Mouse (Mus musculus): ENCODE measurements at regions not wholly inside any gene's neighbourhood (a gene's known extent, or its start where the extent isn't known, plus 50 kb on each side); places are given as distances from the start of the nearest gene placed in this dataset.
"Not testable (repeated sequence)": the region's sequence is repeated elsewhere in the genome, so short reads cannot be mapped to it uniquely, and the experiment has no call there.

GRCm38 (mm10) chr14:53802547-53802946, 451.4 kb downstream of the Dad1 start:
- in situ Hi-C loops (cut with MboI), result no loop called here

GRCm38 (mm10) chr14:53800508-53801136, 453.3 kb downstream of the Dad1 start:
- in situ Hi-C loops (cut with MboI), result no loop called here

GRCm38 (mm10) chr14:53795160-53795559, 458.7 kb downstream of the Dad1 start:
- in situ Hi-C loops (cut with MboI), result not testable (repeated sequence)

- in situ Hi-C loops (cut with MboI), result no loop called here
Observed at GRCm38 (mm10) chr14:53794527-53794926, 459.4 kb downstream of the Dad1 start.

GRCm38 (mm10) chr14:53792432-53792831, 461.5 kb downstream of the Dad1 start:
- in situ Hi-C loops (cut with MboI), result not testable (repeated sequence)

GRCm38 (mm10) chr14:53785547-53785946, 468.4 kb downstream of the Dad1 start:
- in situ Hi-C loops (cut with MboI), result not testable (repeated sequence)

- in situ Hi-C loops (cut with MboI), result no loop called here
Observed at GRCm38 (mm10) chr14:53777375-53777774, 476.5 kb downstream of the Dad1 start.

- in situ Hi-C loops (cut with MboI), result not testable (repeated sequence)
Observed at GRCm38 (mm10) chr14:53776717-53777116, 477.2 kb downstream of the Dad1 start.

GRCm38 (mm10) chr14:53766501-53766900, 487.4 kb downstream of the Dad1 start:
- in situ Hi-C loops (cut with MboI), result not testable (repeated sequence)

GRCm38 (mm10) chr14:53765918-53766317, 488.0 kb downstream of the Dad1 start:
- in situ Hi-C loops (cut with MboI), result not testable (repeated sequence)

- in situ Hi-C loops (cut with MboI), result not testable (repeated sequence)
Observed at GRCm38 (mm10) chr14:53760578-53760977, 493.3 kb downstream of the Dad1 start.

- in situ Hi-C loops (cut with MboI), result not testable (repeated sequence)
Observed at GRCm38 (mm10) chr14:53757782-53758181, 496.1 kb downstream of the Dad1 start.

GRCm38 (mm10) chr14:53757095-53757494, 496.8 kb downstream of the Dad1 start:
- in situ Hi-C loops (cut with MboI), result not testable (repeated sequence)

GRCm38 (mm10) chr14:53750703-53751441, 503.0 kb downstream of the Dad1 start:
- in situ Hi-C loops (cut with MboI), result no loop called here

GRCm38 (mm10) chr14:53743552-53743951, 510.4 kb downstream of the Dad1 start:
- in situ Hi-C loops (cut with MboI), result not testable (repeated sequence)

- in situ Hi-C loops (cut with MboI), result not testable (repeated sequence)
Observed at GRCm38 (mm10) chr14:53742864-53743263, 511.0 kb downstream of the Dad1 start.

GRCm38 (mm10) chr14:53741246-53741645, 512.7 kb downstream of the Dad1 start:
- in situ Hi-C loops (cut with MboI), result not testable (repeated sequence)

- in situ Hi-C loops (cut with MboI), result not testable (repeated sequence)
Observed at GRCm38 (mm10) chr14:53737962-53738361, 515.9 kb downstream of the Dad1 start.

GRCm38 (mm10) chr14:53736274-53736673, 517.6 kb downstream of the Dad1 start:
- in situ Hi-C loops (cut with MboI), result not testable (repeated sequence)

GRCm38 (mm10) chr14:53731600-53731999, 522.3 kb downstream of the Dad1 start:
- in situ Hi-C loops (cut with MboI), result not testable (repeated sequence)

GRCm38 (mm10) chr14:53729877-53730276, 524.0 kb downstream of the Dad1 start:
- in situ Hi-C loops (cut with MboI), result not testable (repeated sequence)

- in situ Hi-C loops (cut with MboI), result not testable (repeated sequence)
Observed at GRCm38 (mm10) chr14:53729149-53729548, 524.8 kb downstream of the Dad1 start.

GRCm38 (mm10) chr14:53726914-53727313, 527.0 kb downstream of the Dad1 start:
- in situ Hi-C loops (cut with MboI), result not testable (repeated sequence)

Measured in mature B cell (primary cell).